Mouse (Mus musculus) embryonic facial prominence, embryonic 12.5 days (tissue): ENCODE measurements at regions not wholly inside any gene's neighbourhood (a gene's known extent, or its start where the extent isn't known, plus 50 kb on each side); places are given as distances from the start of the nearest gene placed in this dataset.
"Not testable (repeated sequence)": the region's sequence is repeated elsewhere in the genome, so short reads cannot be mapped to it uniquely, and the experiment has no call there.

Source experiments
- ATAC-seq: fragments of 200-750 bp; cut with Nextera tagmentation; 2 replicates; pipeline ENCODE4 v1.8.0; 2017; ENCODE audit not compliant: insufficient number of reproducible peaks, insufficient read depth, low FRiP score, low TSS enrichment
- H3K27ac ChIP-seq: fragments of 300-500 bp; sonication (generic); 2 replicates; pipeline ENCODE4 v1.5.1; 2016; ENCODE audit warnings: mild to moderate bottlenecking
- H3K27me3 ChIP-seq: fragments of 300-500 bp; sonication (generic); 2 replicates; pipeline ENCODE4 v1.6.1; 2016; ENCODE audit warnings: mild to moderate bottlenecking, moderate library complexity
- H3K36me3 ChIP-seq: fragments of 300-500 bp; sonication (generic); 2 replicates; pipeline ENCODE4 v1.6.1; 2016; ENCODE audit warnings: mild to moderate bottlenecking
- H3K4me1 ChIP-seq: fragments of 300-500 bp; sonication (generic); 2 replicates; pipeline ENCODE4 v1.6.1; 2016
- H3K4me2 ChIP-seq: fragments of 300-500 bp; sonication (generic); replicated peaks from 2 replicates; pipeline ENCODE4 v1.6.1; 2016; ENCODE audit warnings: mild to moderate bottlenecking, moderate library complexity
- H3K4me3 ChIP-seq: fragments of 300-500 bp; sonication (generic); 2 replicates; pipeline ENCODE4 v1.5.1; 2016; ENCODE audit warnings: mild to moderate bottlenecking
- H3K9ac ChIP-seq: fragments of 300-500 bp; sonication (generic); 2 replicates; pipeline ENCODE4 v1.6.1; 2016; ENCODE audit warnings: mild to moderate bottlenecking, moderate library complexity
- H3K9me3 ChIP-seq: fragments of 300-500 bp; sonication (generic); 2 replicates; pipeline ENCODE4 v1.6.1; 2016; ENCODE audit warnings: mild to moderate bottlenecking, moderate library complexity
- WGBS: fragments of 180-500 bp; shearing (Covaris S2); methylation state at CpG from one replicate; pipeline ENCODE4 v1.1.7; 2016; 5-methylcytosine and 5-hydroxymethylcytosine counted together

- H3K4me2 ChIP-seq: peak overlapping the region; percentile 46
- H3K27ac ChIP-seq: not testable (repeated sequence)
- 3% methylated on average over 12 of the region's 48 CpGs for WGBS
These were observed 51.0 kb upstream of the Zfp873 start for GRCm38 (mm10) chr10:81996742-81997536.

More at GRCm38 (mm10) chr10:81996742-81997536, 51.0 kb upstream of the Zfp873 start:
- H3K4me1 ChIP-seq, H3K9ac ChIP-seq, H3K27me3 ChIP-seq, H3K9me3 ChIP-seq: not testable (repeated sequence)
- peak; percentile 100 for ATAC-seq
- Histone ChIP-seq H3K4me3 (peak overlapping the region; percentile 38), H3K36me3 (peaks cover 11% of the 10 kb centered on the region)
